8 mouse cellular contexts compared by ENCODE assay signal in genomic region chr2:119757601-119758100, GRCm38 (mm10). TPM values are rescaled to one million over a fixed set of nuclear protein-coding genes. Genes with fewer than 3 reads are reported as not detected.
A peak's percentile ranks its signal among the peaks of the same experiment; 100 is the strongest.
DNase-seq lines count a peak whose midpoint lies in the region; ATAC-seq and TF ChIP-seq lines count a peak whose summit lies in the region.

No protein-coding gene starts in this region.

- peak; percentile 58; the same call in 1 of the 2 replicates for ATAC-seq in kidney, embryonic 14.5 days (ENCODE audit: low FRiP score, low TSS enrichment)
- ATAC-seq in forebrain, embryonic 11.5 days (replicated peaks; ENCODE audit: low FRiP score) = 0 out of 2 replicates have a peak, but pooled peaks have one; percentile 21
- ATAC-seq in limb, embryonic 14.5 days (ENCODE audit: low FRiP score, low read depth) = no peak; the same call in 1 of the 2 replicates
- peak; percentile 24; the same call in 1 of the 2 replicates for ATAC-seq in stomach, embryonic 15.5 days (ENCODE audit: insufficient read depth, low FRiP score, low read depth)

- peak overlapping the region; percentile 58 for H3K9ac ChIP-seq in kidney, embryonic 14.5 days (ENCODE audit: low read depth, low read length)
- peak overlapping the region; percentile 63 for H3K9ac ChIP-seq in forebrain, embryonic 11.5 days (ENCODE audit: low read length)
- H3K9ac ChIP-seq in limb, embryonic 14.5 days (ENCODE audit: low read depth, low read length, severe bottlenecking) = peak overlapping the region; percentile 54
- H3K9ac ChIP-seq in stomach, embryonic 15.5 days = 0 out of 2 replicates have a peak overlapping the region, but pooled peaks have one; percentile 25

- no peaks in the 10 kb centered on the region for H3K9me3 ChIP-seq in kidney, embryonic 14.5 days (ENCODE audit: control insufficient read depth, low read length)
- H3K9me3 ChIP-seq in forebrain, embryonic 11.5 days (ENCODE audit: control insufficient read depth, low read length) = no peaks in the 10 kb centered on the region; the same call in 1 of the 2 replicates
- no peaks in the 10 kb centered on the region for H3K9me3 ChIP-seq in limb, embryonic 14.5 days (ENCODE audit: control insufficient read depth, low read length)
- no peaks in the 10 kb centered on the region for H3K9me3 ChIP-seq in stomach, embryonic 15.5 days

- DNase-seq in kidney, postnatal 10 days = no peak
- DNase-seq in ZHBTc4 (ENCODE audit: low read depth, low spot score) = peak; percentile 51
- DNase-seq in forebrain, embryonic 11.5 days (ENCODE audit: low spot score) = no peak
- no peak for DNase-seq in limb, embryonic 14.5 days (ENCODE audit: low spot score)
- DNase-seq in gastrocnemius, adult 8-10 months (ENCODE audit: low spot score in 2 of 2) = no peak
- no peak for DNase-seq in frontal cortex, postnatal 14 days (ENCODE audit: low spot score in 2 of 2)

- 5% methylated on average over 17 of the region's 31 CpGs for WGBS in kidney, embryonic 14.5 days
- 4% methylated on average over 31 of the region's 31 CpGs for WGBS in forebrain, embryonic 11.5 days
- 5% methylated on average over 23 of the region's 31 CpGs for WGBS in limb, embryonic 14.5 days
- 3% methylated on average over 31 of the region's 31 CpGs for WGBS in stomach, embryonic 15.5 days

- H3K27me3 ChIP-seq in kidney, embryonic 14.5 days (ENCODE audit: control insufficient read depth, insufficient read depth, low read length) = peaks cover 52% of the 10 kb centered on the region
- H3K27me3 ChIP-seq in forebrain, embryonic 11.5 days (ENCODE audit: control insufficient read depth, insufficient read depth, low read length) = peaks cover 35% of the 10 kb centered on the region
- peaks cover 47% of the 10 kb centered on the region for H3K27me3 ChIP-seq in limb, embryonic 14.5 days (ENCODE audit: control insufficient read depth, insufficient read depth, low read length)
- peaks cover 52% of the 10 kb centered on the region for H3K27me3 ChIP-seq in stomach, embryonic 15.5 days (replicated peaks)

- H3K4me2 ChIP-seq in kidney, embryonic 14.5 days (replicated peaks; ENCODE audit: low read depth, low read length) = peak overlapping the region; percentile 100
- peak overlapping the region; percentile 100 for H3K4me2 ChIP-seq in forebrain, embryonic 11.5 days (ENCODE audit: low read depth, low read length, severe bottlenecking)
- H3K4me2 ChIP-seq in limb, embryonic 14.5 days (replicated peaks; ENCODE audit: low read depth, low read length, severe bottlenecking) = peak overlapping the region; percentile 100
- H3K4me2 ChIP-seq in stomach, embryonic 15.5 days = peak overlapping the region; percentile 100

- 0 out of 2 replicates have a peak, but pooled peaks cover 12% of the 10 kb centered on the region for H3K4me1 ChIP-seq in kidney, embryonic 14.5 days (ENCODE audit: control insufficient read depth, insufficient read depth, low read length)
- H3K4me1 ChIP-seq in forebrain, embryonic 11.5 days (replicated peaks; ENCODE audit: control insufficient read depth, insufficient read depth, low read length) = peaks cover 8% of the 10 kb centered on the region
- peaks cover 9% of the 10 kb centered on the region for H3K4me1 ChIP-seq in limb, embryonic 14.5 days (ENCODE audit: control insufficient read depth, insufficient read depth, low read length)
- peaks cover 16% of the 10 kb centered on the region for H3K4me1 ChIP-seq in stomach, embryonic 15.5 days

- no peak overlapping the region for H3K27ac ChIP-seq in kidney, embryonic 14.5 days (ENCODE audit: low read depth, low read length)
- no peak overlapping the region for H3K27ac ChIP-seq in forebrain, embryonic 11.5 days (ENCODE audit: low read depth, low read length)
- H3K27ac ChIP-seq in limb, embryonic 14.5 days (replicated peaks; ENCODE audit: low read depth, low read length) = no peak overlapping the region
- H3K27ac ChIP-seq in stomach, embryonic 15.5 days = no peak overlapping the region

- peak overlapping the region; percentile 63 for H3K4me3 ChIP-seq in kidney, embryonic 14.5 days (ENCODE audit: low read length)
- H3K4me3 ChIP-seq in forebrain, embryonic 11.5 days (ENCODE audit: low read depth, low read length) = peak overlapping the region; percentile 61
- peak overlapping the region; percentile 57 for H3K4me3 ChIP-seq in limb, embryonic 14.5 days (replicated peaks; ENCODE audit: low read length)
- H3K4me3 ChIP-seq in stomach, embryonic 15.5 days (replicated peaks) = peak overlapping the region; percentile 63

- no peak for TF ChIP-seq POLR2A in limb, embryonic 14.5 days (IDR thresholded peaks at IDR 0.05; ENCODE audit: borderline replicate concordance, extremely low read depth, insufficient read depth, insufficient read length)

- H3K36me3 ChIP-seq in kidney, embryonic 14.5 days (ENCODE audit: control insufficient read depth, insufficient read depth, low read length) = no peaks in the 10 kb centered on the region
- no peaks in the 10 kb centered on the region for H3K36me3 ChIP-seq in forebrain, embryonic 11.5 days (ENCODE audit: control insufficient read depth, insufficient read depth, low read length)
- no peaks in the 10 kb centered on the region for H3K36me3 ChIP-seq in limb, embryonic 14.5 days (ENCODE audit: control insufficient read depth, insufficient read depth, low read length)
- no peaks in the 10 kb centered on the region for H3K36me3 ChIP-seq in stomach, embryonic 15.5 days

RNA-seq across cellular contexts. Expression of gene Ltk, which starts 2.6 kb away (rescaled TPM):
- 0.50 and 0.72 TPM in 2 replicates for polyA plus RNA-seq in kidney, embryonic 14.5 days (2014; fragmentation: Nextera tagmentation; extraction: Ambion mirVana)
- 0.11 and 0.19 TPM in 2 replicates for polyA plus RNA-seq in forebrain, embryonic 11.5 days (2014; fragmentation: Nextera tagmentation; extraction: Ambion mirVana)
- 0.12 and 0.13 TPM in 2 replicates for polyA plus RNA-seq in limb, embryonic 14.5 days (2012; rRNA removed)
- polyA plus RNA-seq in limb, embryonic 14.5 days (2014; fragmentation: Nextera tagmentation; extraction: Ambion mirVana) = 0.10 TPM in 1 of 2 replicates, not detected in the other
- polyA plus RNA-seq in stomach, embryonic 15.5 days (2015; fragmentation: Nextera tagmentation; extraction: Ambion mirVana) = 2.1 and 2.7 TPM in 2 replicates
- total RNA-seq in gastrocnemius, adult 8-10 months (2022) = not detected

RNA-seq across cellular contexts. Expression of gene Itpka, which starts 15.5 kb away (rescaled TPM):
- polyA plus RNA-seq in kidney, embryonic 14.5 days (2014; fragmentation: Nextera tagmentation; extraction: Ambion mirVana) = 0.87 and 1.7 TPM in 2 replicates
- polyA plus RNA-seq in forebrain, embryonic 11.5 days (2014; fragmentation: Nextera tagmentation; extraction: Ambion mirVana) = 1.5 and 1.6 TPM in 2 replicates
- 0.50 and 0.54 TPM in 2 replicates for polyA plus RNA-seq in limb, embryonic 14.5 days (2012; rRNA removed)
- polyA plus RNA-seq in limb, embryonic 14.5 days (2014; fragmentation: Nextera tagmentation; extraction: Ambion mirVana) = 0.28 and 0.52 TPM in 2 replicates
- 9.8 and 10.2 TPM in 2 replicates for polyA plus RNA-seq in stomach, embryonic 15.5 days (2015; fragmentation: Nextera tagmentation; extraction: Ambion mirVana)
- not detected for total RNA-seq in gastrocnemius, adult 8-10 months (2022)

RNA-seq across cellular contexts. Expression of gene Rpap1, which starts 29.7 kb away (rescaled TPM):
- polyA plus RNA-seq in kidney, embryonic 14.5 days (2014; fragmentation: Nextera tagmentation; extraction: Ambion mirVana) = 19.4 and 30.6 TPM in 2 replicates
- polyA plus RNA-seq in forebrain, embryonic 11.5 days (2014; fragmentation: Nextera tagmentation; extraction: Ambion mirVana) = 38.1 and 40.3 TPM in 2 replicates
- polyA plus RNA-seq in limb, embryonic 14.5 days (2012; rRNA removed) = 27.7 and 39.8 TPM in 2 replicates
- polyA plus RNA-seq in limb, embryonic 14.5 days (2014; fragmentation: Nextera tagmentation; extraction: Ambion mirVana) = 22.5 and 27.0 TPM in 2 replicates
- 25.3 and 29.5 TPM in 2 replicates for polyA plus RNA-seq in stomach, embryonic 15.5 days (2015; fragmentation: Nextera tagmentation; extraction: Ambion mirVana)
- 10 to 100 TPM; 14.2 to 17.0 (median 16.2) TPM for total RNA-seq in gastrocnemius, adult 8-10 months (2022)

RNA-seq across cellular contexts. Expression of gene Tyro3, which starts 39.9 kb away (rescaled TPM):
- 10.2 and 13.8 TPM in 2 replicates for polyA plus RNA-seq in kidney, embryonic 14.5 days (2014; fragmentation: Nextera tagmentation; extraction: Ambion mirVana)
- 27.7 and 29.8 TPM in 2 replicates for polyA plus RNA-seq in forebrain, embryonic 11.5 days (2014; fragmentation: Nextera tagmentation; extraction: Ambion mirVana)
- 44.2 and 49.9 TPM in 2 replicates for polyA plus RNA-seq in limb, embryonic 14.5 days (2012; rRNA removed)
- polyA plus RNA-seq in limb, embryonic 14.5 days (2014; fragmentation: Nextera tagmentation; extraction: Ambion mirVana) = 28.5 and 31.7 TPM in 2 replicates
- polyA plus RNA-seq in stomach, embryonic 15.5 days (2015; fragmentation: Nextera tagmentation; extraction: Ambion mirVana) = 23.0 and 23.6 TPM in 2 replicates
- under 1 TPM; 0.29 to 0.74 (median 0.46) TPM for total RNA-seq in gastrocnemius, adult 8-10 months (2022)
